Mouse (Mus musculus) kidney, embryonic 14.5 days (tissue): ENCODE results near the gene Sarm1. TPM values are rescaled to one million over a fixed set of nuclear protein-coding genes. Genes with fewer than 3 reads are reported as not detected.

Source experiments
- ATAC-seq: fragments of 200-750 bp; cut with Nextera tagmentation; 2 replicates; pipeline ENCODE4 v1.8.0; 2017; ENCODE audit warnings: moderate number of reproducible peaks, mild to moderate bottlenecking, moderate TSS enrichment, moderate library complexity; ENCODE audit not compliant: low FRiP score, low TSS enrichment
- H3K27ac ChIP-seq: fragments of 300-500 bp; sonication (generic); 2 replicates; pipeline ENCODE4 v1.5.1; 2014; ENCODE audit warnings: low read depth, mild to moderate bottlenecking, low read length, moderate library complexity, mixed read lengths
- H3K27me3 ChIP-seq: fragments of 300-500 bp; sonication (generic); 2 replicates; pipeline ENCODE4 v1.6.1; 2014; ENCODE audit warnings: mild to moderate bottlenecking, low read length; ENCODE audit not compliant: control insufficient read depth, insufficient read depth
- H3K36me3 ChIP-seq: fragments of 300-500 bp; sonication (generic); 2 replicates; pipeline ENCODE4 v1.6.1; 2014; ENCODE audit warnings: low read length, mixed read lengths; ENCODE audit not compliant: control insufficient read depth, insufficient read depth
- H3K4me1 ChIP-seq: fragments of 300-500 bp; sonication (generic); 2 replicates; pipeline ENCODE4 v1.6.1; 2014; ENCODE audit warnings: low read length, mixed read lengths; ENCODE audit not compliant: control insufficient read depth, insufficient read depth
- H3K4me2 ChIP-seq: fragments of 300-500 bp; sonication (generic); replicated peaks from 2 replicates; pipeline ENCODE4 v1.6.1; 2014; ENCODE audit warnings: low read depth, mild to moderate bottlenecking, low read length
- H3K4me3 ChIP-seq: fragments of 300-500 bp; sonication (generic); 2 replicates; pipeline ENCODE4 v1.5.1; 2014; ENCODE audit warnings: mild to moderate bottlenecking, low read length
- H3K9ac ChIP-seq: fragments of 300-500 bp; sonication (generic); 2 replicates; pipeline ENCODE4 v1.6.1; 2014; ENCODE audit warnings: low read depth, mild to moderate bottlenecking, low read length, moderate library complexity
- H3K9me3 ChIP-seq: fragments of 300-500 bp; sonication (generic); 2 replicates; pipeline ENCODE4 v1.6.1; 2016; ENCODE audit warnings: low read length; ENCODE audit not compliant: control insufficient read depth
- WGBS: fragments of 180-500 bp; shearing (Covaris S2); extraction: QIAGEN DNeasy Blood & Tissue Kit; methylation state at CpG from one replicate; pipeline ENCODE4 v1.1.7; 2014; 5-methylcytosine and 5-hydroxymethylcytosine counted together
- polyA plus RNA-seq: library from polyadenylated mRNA; unstranded; fragments of >200 nt; fragmentation: Nextera tagmentation; extraction: Ambion mirVana; gene quantifications from 2 replicates; pipeline ENCODE4 v1.2.1, GENCODE M21; 2014

Gene Sarm1
- 1.4 and 1.7 TPM in 2 replicates for polyA plus RNA-seq

DNA sequence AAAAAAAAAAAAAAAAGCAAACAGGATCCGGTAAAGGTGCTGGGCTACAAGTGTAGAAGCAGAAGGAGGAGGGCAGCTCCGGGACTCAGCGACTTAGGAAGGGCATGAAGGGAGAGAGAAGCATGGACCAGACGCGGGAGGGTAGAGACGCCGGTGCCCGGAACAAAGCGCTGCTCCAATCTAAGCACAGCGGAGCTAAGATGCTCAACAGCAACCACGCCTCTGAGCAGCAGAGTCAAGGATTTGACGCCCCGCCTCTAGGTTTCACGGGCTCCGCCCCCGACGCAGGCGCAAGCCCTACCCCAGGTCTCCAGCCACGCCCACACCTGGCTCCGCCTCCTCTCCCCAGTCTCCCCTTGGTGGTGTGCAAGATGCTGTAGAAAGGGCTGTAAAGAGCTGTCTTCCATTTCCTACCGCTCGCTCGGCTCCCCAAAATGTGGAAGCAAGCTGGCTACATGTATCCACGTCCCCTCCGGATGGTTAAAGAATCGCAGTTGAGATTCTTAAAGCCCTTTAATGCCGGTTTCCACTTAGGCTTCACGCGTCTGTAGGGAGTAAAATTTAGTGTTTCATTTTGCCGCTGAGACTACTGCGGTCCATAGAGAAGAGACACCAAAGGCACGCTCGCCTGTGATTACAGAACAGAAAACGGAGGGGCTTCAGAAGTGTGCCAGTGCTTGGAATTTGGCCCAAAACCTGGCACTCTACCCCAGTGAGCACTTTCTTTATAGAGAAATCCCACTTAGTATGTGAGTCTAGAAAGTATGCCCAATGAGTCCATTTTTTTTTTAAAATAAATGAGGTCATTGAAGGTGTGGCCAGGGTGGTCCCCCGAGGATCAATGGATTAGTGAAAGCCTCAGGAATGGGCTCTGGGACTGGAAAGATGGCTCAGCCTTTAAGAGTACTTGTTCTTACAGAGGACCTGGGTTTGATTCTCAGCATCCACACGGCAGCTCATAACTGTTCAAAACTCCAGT, at the start of gene Sarm1:
Gene Sarm1, minus strand, starts transcription at position 211 of the 979 bp plus-strand sequence.
- Histone ChIP-seq H3K9me3 (no peaks in the 10 kb centered on the region), H3K4me1 (0 out of 2 replicates have a peak, but pooled peaks cover 6% of the 10 kb centered on the region), H3K27me3 (peaks cover 18% of the 10 kb centered on the region), H3K4me2 (peak within 1 kb of the TSS; percentile 98), H3K9ac (peak within 1 kb of the TSS; percentile 42; the same call in 1 of the 2 replicates), H3K27ac (no peak within 1 kb of the TSS), H3K4me3 (peak within 1 kb of the TSS; percentile 57), H3K36me3 (no peaks in the 10 kb centered on the region)
- peak; percentile 95 for ATAC-seq
- 5% methylated on average over 36 of the region's 36 CpGs for WGBS

DNA sequence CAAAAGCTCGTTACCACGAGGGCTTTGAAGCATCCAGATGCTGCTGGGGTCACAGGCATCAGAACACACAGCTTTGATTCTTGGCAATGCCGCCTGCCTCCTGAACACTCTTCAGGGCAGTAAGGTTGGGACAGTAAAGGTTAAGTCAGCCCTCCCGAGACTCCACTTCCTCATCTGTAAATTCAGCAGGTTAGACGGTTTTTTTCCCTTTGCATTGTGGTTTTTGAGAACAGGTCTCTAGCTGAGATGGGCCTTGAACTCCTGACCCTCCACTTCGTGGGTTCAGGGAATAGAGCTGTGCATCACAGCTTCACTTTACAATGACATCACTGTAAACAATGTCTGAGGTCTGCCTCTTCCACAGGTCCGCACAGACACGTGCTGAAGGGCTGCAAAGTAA, 47.6 kb upstream of the Sarm1 start:
- Histone ChIP-seq H3K4me2 (no peak overlapping the region), H3K36me3 (peaks cover 36% of the 10 kb centered on the region), H3K4me1 (peaks cover 16% of the 10 kb centered on the region; the same call in 1 of the 2 replicates), H3K9me3 (no peaks in the 10 kb centered on the region), H3K4me3 (no peak overlapping the region), H3K27ac (no peak overlapping the region), H3K9ac (no peak overlapping the region), H3K27me3 (no peaks in the 10 kb centered on the region)
- 77% methylated on average over 8 of the region's 8 CpGs for WGBS
- ATAC-seq: no peak

GRCm38 (mm10) chr11:78544449-78545111, 47.0 kb upstream of the Sarm1 start:
- WGBS: 97% methylated on average over 7 of the region's 7 CpGs
- H3K27me3 ChIP-seq: no peaks in the 10 kb centered on the region
- no peak overlapping the region for H3K4me2 ChIP-seq
- H3K4me3 ChIP-seq: no peak overlapping the region
- H3K36me3 ChIP-seq: peaks cover 41% of the 10 kb centered on the region
- no peak for ATAC-seq
- no peaks in the 10 kb centered on the region for H3K9me3 ChIP-seq
- H3K9ac ChIP-seq: no peak overlapping the region
- H3K27ac ChIP-seq: no peak overlapping the region
- peaks cover 15% of the 10 kb centered on the region; the same call in 1 of the 2 replicates for H3K4me1 ChIP-seq

DNA sequence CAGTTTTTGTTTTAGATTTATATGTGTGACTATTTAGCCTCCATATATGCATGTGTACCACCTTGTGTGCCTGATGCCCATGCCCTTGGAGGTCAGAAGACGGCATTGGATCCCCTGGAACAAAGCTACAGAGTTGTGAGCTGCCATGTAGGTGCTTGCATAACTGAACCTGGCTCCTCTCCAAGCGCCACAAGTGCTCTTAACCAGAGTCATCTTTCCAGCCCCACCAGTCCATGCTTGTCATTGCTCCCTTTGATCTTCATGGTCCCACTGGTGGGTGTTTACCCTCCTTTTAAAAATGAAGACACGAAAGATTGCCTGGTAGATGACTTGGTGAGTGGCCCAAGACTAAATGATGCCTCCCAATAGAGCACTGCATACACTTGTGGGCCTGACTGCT, 42.8 kb upstream of the Sarm1 start:
- Histone ChIP-seq H3K36me3 (peaks cover 51% of the 10 kb centered on the region), H3K4me1 (peaks cover 9% of the 10 kb centered on the region; the same call in 1 of the 2 replicates), H3K27ac (no peak overlapping the region), H3K4me3 (no peak overlapping the region), H3K9ac (no peak overlapping the region), H3K27me3 (no peaks in the 10 kb centered on the region), H3K4me2 (no peak overlapping the region), H3K9me3 (no peaks in the 10 kb centered on the region)
- WGBS: 84% methylated on average over 3 of the region's 3 CpGs
- no peak for ATAC-seq

GRCm38 (mm10) chr11:78536690-78537084, 39.1 kb upstream of the Sarm1 start:
- Histone ChIP-seq H3K9ac (peak overlapping the region; percentile 87), H3K9me3 (no peaks in the 10 kb centered on the region), H3K4me1 (peaks cover 16% of the 10 kb centered on the region), H3K27me3 (no peaks in the 10 kb centered on the region), H3K36me3 (peaks cover 30% of the 10 kb centered on the region), H3K4me3 (peak overlapping the region; percentile 84), H3K27ac (peak overlapping the region; percentile 74), H3K4me2 (peak overlapping the region; percentile 82)
- no peak for ATAC-seq
- 1% methylated on average over 14 of the region's 14 CpGs for WGBS

GRCm38 (mm10) chr11:78536080-78536689, 38.6 kb upstream of the Sarm1 start, which contains the start of the genes Tnfaip1 and Ift20:
TSS of gene Tnfaip1 (minus strand) at chr11:78536332.
TSS of gene Ift20 (plus strand) at chr11:78536361.
- Histone ChIP-seq H3K9me3 (no peaks in the 10 kb centered on the region), H3K4me3 (peak within 1 kb of the TSS; percentile 84), H3K36me3 (peaks cover 25% of the 10 kb centered on the region), H3K4me1 (peaks cover 18% of the 10 kb centered on the region), H3K27me3 (no peaks in the 10 kb centered on the region), H3K9ac (peak within 1 kb of the TSS; percentile 87), H3K4me2 (peak within 1 kb of the TSS; percentile 82), H3K27ac (peak within 1 kb of the TSS; percentile 90)
- WGBS: under 1% methylated on average over 52 of the region's 52 CpGs
- ATAC-seq: peak; percentile 98

- peak overlapping the region; percentile 67 for H3K9ac ChIP-seq
- H3K27ac ChIP-seq: peak overlapping the region; percentile 90
- H3K9me3 ChIP-seq: no peaks in the 10 kb centered on the region
- H3K4me3 ChIP-seq: peak overlapping the region; percentile 84
- H3K36me3 ChIP-seq: peaks cover 19% of the 10 kb centered on the region
- ATAC-seq: peak; percentile 7; the same call in 1 of the 2 replicates
- no peaks in the 10 kb centered on the region for H3K27me3 ChIP-seq
- peak overlapping the region; percentile 53 for H3K4me2 ChIP-seq
- H3K4me1 ChIP-seq: peaks cover 20% of the 10 kb centered on the region
- under 1% methylated on average over 23 of the region's 23 CpGs for WGBS
These were observed 38.0 kb upstream of the Sarm1 start for GRCm38 (mm10) chr11:78535376-78536079.

DNA sequence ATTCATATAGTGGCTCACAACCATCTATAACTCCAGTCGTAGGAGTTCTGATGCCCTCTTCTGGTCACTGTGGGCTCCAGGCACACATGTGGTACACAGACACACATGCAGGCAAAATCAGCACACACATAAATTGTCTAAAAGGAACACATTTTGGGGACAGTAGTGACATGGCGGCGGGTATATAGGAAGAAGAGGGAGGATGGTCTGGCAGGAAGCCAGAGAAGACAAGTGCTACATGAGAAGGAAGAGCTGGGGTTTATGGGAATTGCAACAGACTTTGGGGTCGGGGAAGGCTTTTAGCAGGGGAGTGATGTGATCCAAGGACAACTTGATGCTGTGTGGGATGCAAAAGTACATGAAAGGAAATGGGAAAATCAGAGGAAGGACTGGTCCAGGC, 37.0 kb upstream of the Sarm1 start:
- 80% methylated on average over 4 of the region's 4 CpGs for WGBS
- Histone ChIP-seq H3K27ac (no peak overlapping the region; the same call in 1 of the 2 replicates), H3K4me1 (peaks cover 23% of the 10 kb centered on the region), H3K27me3 (no peaks in the 10 kb centered on the region), H3K9me3 (no peaks in the 10 kb centered on the region), H3K9ac (peak overlapping the region; percentile 67; the same call in 1 of the 2 replicates), H3K36me3 (peaks cover 19% of the 10 kb centered on the region), H3K4me3 (peak overlapping the region; percentile 84), H3K4me2 (peak overlapping the region; percentile 53)
- ATAC-seq: no peak
